Comparison of ENCODE assay signal across 1 mouse cellular context in genomic region chr3:145625546-145625945, GRCm38 (mm10).
TF ChIP-seq lines count a peak whose summit lies in the region.

No protein-coding gene starts in this region.

TF ChIP-seq in ES-E14, 5 proteins besides CTCF, POLR2A, EP300 and RAD21 (continued from another document):
- no peak for TF ChIP-seq MAFK (IDR thresholded peaks at IDR 0.05; ENCODE audit: insufficient read depth, low read depth, low read length)
- TF ChIP-seq HCFC1 (IDR thresholded peaks at IDR 0.05; ENCODE audit: borderline replicate concordance, insufficient read depth, low read length), result no peak
TF ChIP-seq in ES-E14: peak in this region for 0.
